Mouse (Mus musculus) layer of hippocampus, postnatal 10 days (tissue): ENCODE results near the gene Mta1. TPM values are rescaled to one million over a fixed set of nuclear protein-coding genes. Genes with fewer than 3 reads are reported as not detected.

Experiments used
- DNase-seq, 2 experiments: peaks; one replicate each; pipeline ENCODE4 v3.0.0; 2021; ENCODE audit warnings: low spot score in 2 of 2
- microRNA-seq, 2 experiments: library from miRNA; unstranded; fragments of <30 nt; microRNA quantifications; one replicate each; pipeline ENCODE4 v1.2.0; 2021
- total RNA-seq, 2 experiments: library from RNA; stranded (reverse); gene quantifications; 2 replicates each; pipeline ENCODE4 v1.2.3; 2021

Gene Mta1
- total RNA-seq, 2 experiments from 2014 or later: 87.3 to 89.5 TPM

GRCm38 (mm10) chr12:113184945-113185344 is 86.9 kb downstream of the Mta1 start:
- no peak for DNase-seq

GRCm38 (mm10) chr12:113185442-113186291 is 87.6 kb downstream of the Mta1 start, which contains the start of gene Tmem121:
TSS of gene Tmem121 (plus strand) at chr12:113185930.
- peak; percentile 62 to 77 for DNase-seq

GRCm38 (mm10) chr12:113186326-113187010 is 88.4 kb downstream of the Mta1 start:
- DNase-seq: no peak

Small RNA genes lying within 50 kb of the gene (microRNA-seq; reads per million reads assigned to microRNA genes)
- 0 reads per million in 2 experiments for gene Gm44471

Other genes with a start within 250 kb of the Mta1 start
- gene Gpr132, start 230.1 kb upstream of the Mta1 start, total RNA-seq: not detected
- gene Jag2, start 168.5 kb upstream of the Mta1 start, total RNA-seq: 10 to 100 TPM; 51.6 to 66.5 TPM
- 10 to 100 TPM; 11.6 to 13.8 TPM for gene Nudt14, start 156.2 kb upstream of the Mta1 start, total RNA-seq
- gene Btbd6, start 121.8 kb upstream of the Mta1 start, total RNA-seq: 10 to 100 TPM; 52.1 to 57.5 TPM
- gene Brf1, start 97.6 kb upstream of the Mta1 start, total RNA-seq: 10 to 100 TPM; 55.7 to 66.6 TPM
- 100 to 1,000 TPM; 129 to 132 TPM for gene Pacs2, start 83.8 kb upstream of the Mta1 start, total RNA-seq
- under 1 TPM; 0.45 to 0.64 TPM for gene Tex22, start 23.8 kb upstream of the Mta1 start, total RNA-seq
- gene Crip2, start 42.0 kb downstream of the Mta1 start, total RNA-seq: 100 to 1,000 TPM; 179 to 183 TPM
- gene Crip1, start 48.0 kb downstream of the Mta1 start, total RNA-seq: 10 to 100 TPM; 13.5 to 14.1 TPM
- 1 to 10 TPM; 3.0 to 3.3 TPM for gene Tedc1, start 58.1 kb downstream of the Mta1 start, total RNA-seq
- gene Tmem121, start 87.7 kb downstream of the Mta1 start, total RNA-seq: 10 to 100 TPM; 30.5 to 33.9 TPM